11 mouse cellular contexts compared by ENCODE assay signal in genomic region chr10:78360290-78360711, GRCm38 (mm10). TPM values are rescaled to one million over a fixed set of nuclear protein-coding genes. Genes with fewer than 3 reads are reported as not detected.
DNase-seq lines count a peak whose midpoint lies in the region; ATAC-seq and TF ChIP-seq lines count a peak whose summit lies in the region.
"Had no signal": no experiment of that assay in that cellular context is flagged by ENCODE, and none has a peak within 500 bp of the region (broad histone marks: within the 10 kb centered on the region; RNA-seq: fewer than 3 reads in every experiment).

No protein-coding gene starts in this region.

- H3K36me3 ChIP-seq in kidney, embryonic 15.5 days, result no peaks in the 10 kb centered on the region
- H3K36me3 ChIP-seq in CH12.LX (replicated peaks in 1 of 2; ENCODE audit: control insufficient read depth in 1 of 2, insufficient read depth in 1 of 2, low read length in 1 of 2), result no peaks in the 10 kb centered on the region
- no peaks in the 10 kb centered on the region for H3K36me3 ChIP-seq in stomach, postnatal 0 days (ENCODE audit: control insufficient read depth, insufficient read depth, low read length)
- no peaks in the 10 kb centered on the region for H3K36me3 ChIP-seq in forebrain, embryonic 14.5 days (ENCODE audit: control insufficient read depth, insufficient read depth, low read length)
- H3K36me3 ChIP-seq: limb, embryonic 15.5 days had no signal

- no peak for ATAC-seq in kidney, embryonic 15.5 days (replicated peaks; ENCODE audit: low FRiP score)
- 0 out of 2 replicates have a peak, but pooled peaks have one; percentile 10 for ATAC-seq in erythroid progenitor cell, adult 5-6 weeks (replicated peaks; ENCODE audit: low FRiP score, poor library complexity, severe bottlenecking)
- no peak for ATAC-seq in stomach, postnatal 0 days (ENCODE audit: low FRiP score, low TSS enrichment)
- no peak for ATAC-seq in forebrain, embryonic 14.5 days

- no peak overlapping the region for H3K27ac ChIP-seq in kidney, embryonic 15.5 days
- no peak overlapping the region for H3K27ac ChIP-seq in CH12.LX (ENCODE audit: insufficient read depth, low read depth)
- H3K27ac ChIP-seq in stomach, postnatal 0 days (replicated peaks), result no peak overlapping the region
- H3K27ac ChIP-seq in forebrain, embryonic 14.5 days (ENCODE audit: low read depth, low read length), result no peak overlapping the region
- H3K27ac ChIP-seq: limb, embryonic 15.5 days had no signal

- no peak for TF ChIP-seq POLR2A in CH12.LX (IDR thresholded peaks at IDR 0.05; ENCODE audit: low read depth, low read length)

- no peak overlapping the region for H3K4me2 ChIP-seq in kidney, embryonic 15.5 days
- H3K4me2 ChIP-seq in CH12.LX (ENCODE audit: insufficient read depth, low read depth, poor library complexity, severe bottlenecking), result no peak overlapping the region
- no peak overlapping the region for H3K4me2 ChIP-seq in stomach, postnatal 0 days (replicated peaks; ENCODE audit: low read depth)
- no peak overlapping the region for H3K4me2 ChIP-seq in forebrain, embryonic 14.5 days (ENCODE audit: low read length)
- H3K4me2 ChIP-seq: limb, embryonic 15.5 days had no signal

- TF ChIP-seq RAD21 in CH12.LX (IDR thresholded peaks at IDR 0.05; ENCODE audit: low read depth, low read length), result no peak

- H3K9me3 ChIP-seq in kidney, embryonic 15.5 days (replicated peaks), result no peaks in the 10 kb centered on the region
- H3K9me3 ChIP-seq in CH12.LX (replicated peaks; ENCODE audit: low read length), result peaks cover 2% of the 10 kb centered on the region
- H3K9me3 ChIP-seq in stomach, postnatal 0 days (ENCODE audit: control insufficient read depth, low read length), result no peaks in the 10 kb centered on the region
- no peaks in the 10 kb centered on the region for H3K9me3 ChIP-seq in forebrain, embryonic 14.5 days (replicated peaks; ENCODE audit: control insufficient read depth, low read length)
- H3K9me3 ChIP-seq: limb, embryonic 15.5 days had no signal

- H3K4me1 ChIP-seq in kidney, embryonic 15.5 days, result peaks cover 10% of the 10 kb centered on the region
- H3K4me1 ChIP-seq in CH12.LX (ENCODE audit: control insufficient read depth in 1 of 2, insufficient read depth in 2 of 2), result peaks cover 4 to 49% of the 10 kb centered on the region in 2 experiments; a peak in 3 of 4 replicates
- no peaks in the 10 kb centered on the region for H3K4me1 ChIP-seq in stomach, postnatal 0 days (replicated peaks; ENCODE audit: control insufficient read depth, insufficient read depth)
- H3K4me1 ChIP-seq in forebrain, embryonic 14.5 days (ENCODE audit: control insufficient read depth, insufficient read depth, low read length), result no peaks in the 10 kb centered on the region

- H3K79me2 ChIP-seq in CH12.LX (replicated peaks; ENCODE audit: control insufficient read depth, extremely low read depth, insufficient read depth, poor library complexity, severe bottlenecking), result no peaks in the 10 kb centered on the region

- in situ Hi-C loops in CH12.LX (cut with MboI; ENCODE audit: low pct_ligation_motif_present, low pct_unique_long_range_greater_than_20kb, low sequenced_read_pairs), result no loop called here

- no peak for TF ChIP-seq CTCF in CH12.LX (conservative IDR thresholded peaks at IDR 0.05 in 1 of 2, IDR thresholded peaks at IDR 0.05 in 1 of 2; ENCODE audit: low read depth in 2 of 2, low read length in 2 of 2)
- TF ChIP-seq CTCF in stomach, postnatal 0 days (IDR thresholded peaks at IDR 0.05; ENCODE audit: low read depth), result no peak

- dilution Hi-C loops in CH12.LX (cut with MboI; ENCODE audit: extremely low pct_ligation_motif_present, extremely low pct_unique_long_range_greater_than_20kb, low sequenced_read_pairs), result no loop called here

- no peak overlapping the region for H3K4me3 ChIP-seq in kidney, embryonic 15.5 days (replicated peaks)
- no peak overlapping the region for H3K4me3 ChIP-seq in CH12.LX (replicated peaks in 1 of 3; ENCODE audit: low read depth in 2 of 3, low read length in 2 of 3, poor library complexity in 1 of 3)
- H3K4me3 ChIP-seq in stomach, postnatal 0 days (ENCODE audit: low read depth, low read length), result no peak overlapping the region
- H3K4me3 ChIP-seq in forebrain, embryonic 14.5 days (ENCODE audit: low read depth, low read length), result no peak overlapping the region
- H3K4me3 ChIP-seq: limb, embryonic 15.5 days; megakaryocyte, embryonic 14.5 days had no signal

- TF ChIP-seq EP300 in CH12.LX (IDR thresholded peaks at IDR 0.05; ENCODE audit: low read length), result no peak
- no peak for TF ChIP-seq EP300 in stomach, postnatal 0 days (optimal IDR thresholded peaks at IDR 0.05)

- WGBS in kidney, embryonic 15.5 days, result 69% methylated on average over 3 of the region's 3 CpGs
- WGBS in stomach, postnatal 0 days, result 46% methylated on average over 3 of the region's 3 CpGs
- WGBS in forebrain, embryonic 14.5 days, result 76% methylated on average over 3 of the region's 3 CpGs

- no peaks in the 10 kb centered on the region for H3K27me3 ChIP-seq in kidney, embryonic 15.5 days
- no peaks in the 10 kb centered on the region for H3K27me3 ChIP-seq in CH12.LX (replicated peaks)
- no peaks in the 10 kb centered on the region for H3K27me3 ChIP-seq in stomach, postnatal 0 days (ENCODE audit: control insufficient read depth, insufficient read depth, low read length)
- H3K27me3 ChIP-seq in forebrain, embryonic 14.5 days (replicated peaks; ENCODE audit: control insufficient read depth, insufficient read depth, low read length), result no peaks in the 10 kb centered on the region
- H3K27me3 ChIP-seq: limb, embryonic 15.5 days; megakaryocyte, embryonic 14.5 days had no signal

- no peak overlapping the region for H3K9ac ChIP-seq in kidney, embryonic 15.5 days
- no peak overlapping the region for H3K9ac ChIP-seq in CH12.LX (ENCODE audit: insufficient read depth, low read depth)
- H3K9ac ChIP-seq in stomach, postnatal 0 days (ENCODE audit: low read length), result no peak overlapping the region
- H3K9ac ChIP-seq in forebrain, embryonic 14.5 days (ENCODE audit: low read length), result no peak overlapping the region
- H3K9ac ChIP-seq: limb, embryonic 15.5 days had no signal

- DNase-seq in kidney, adult 11 months, result peak; percentile 30
- DNase-seq in CH12.LX (ENCODE audit: extremely low read depth), result peak; percentile 34
- DNase-seq in adrenal gland, postnatal 36 days, result peak; percentile 59 to 62
- no peak for DNase-seq in stomach, postnatal 0 days (ENCODE audit: low spot score)
- DNase-seq in forebrain, embryonic 14.5 days (ENCODE audit: low spot score), result no peak
- DNase-seq: kidney, postnatal 14 days had no signal

TF ChIP-seq in CH12.LX, 34 proteins besides CTCF, POLR2A, EP300 and RAD21:
- TF ChIP-seq ZKSCAN1 (IDR thresholded peaks at IDR 0.05; ENCODE audit: borderline replicate concordance, low read depth, low read length) (no peak), JUND (conservative IDR thresholded peaks at IDR 0.05; ENCODE audit: low read depth, low read length) (no peak), ZNF384 (IDR thresholded peaks at IDR 0.05; ENCODE audit: low read depth, low read length) (no peak), ZC3H11A (IDR thresholded peaks at IDR 0.05; ENCODE audit: low read depth, low read length) (no peak), NRF1 (IDR thresholded peaks at IDR 0.05; ENCODE audit: low read depth, low read length) (no peak), MAFK (IDR thresholded peaks at IDR 0.05; ENCODE audit: insufficient replicate concordance, low read length) (no peak), KAT2A (IDR thresholded peaks at IDR 0.05; ENCODE audit: insufficient replicate concordance, low read length) (no peak), TBP (conservative IDR thresholded peaks at IDR 0.05; ENCODE audit: low read depth, low read length) (no peak), USF1 (IDR thresholded peaks at IDR 0.05; ENCODE audit: low read depth, low read length) (no peak), ZMIZ1 (IDR thresholded peaks at IDR 0.05; ENCODE audit: low read depth, low read length) (no peak), TCF12 (IDR thresholded peaks at IDR 0.05; ENCODE audit: low read depth, low read length) (no peak), NELFE (IDR thresholded peaks at IDR 0.05; ENCODE audit: low read depth, low read length) (no peak), RCOR1 (conservative IDR thresholded peaks at IDR 0.05; ENCODE audit: low read depth, low read length) (no peak), CHD1 (IDR thresholded peaks at IDR 0.05; ENCODE audit: low read depth, low read length) (no peak), JUN (IDR thresholded peaks at IDR 0.05; ENCODE audit: insufficient read depth, low read depth, low read length) (no peak), MEF2A (IDR thresholded peaks at IDR 0.05; ENCODE audit: borderline replicate concordance, low read depth, low read length) (no peak), POLR2AphosphoS2 (IDR thresholded peaks at IDR 0.05; ENCODE audit: low read depth, low read length) (no peak), MAZ (IDR thresholded peaks at IDR 0.05; ENCODE audit: low read depth, low read length) (no peak)

RNA-seq across cellular contexts. Expression of gene Agpat3, which starts 8.0 kb away (rescaled TPM):
- polyA plus RNA-seq in kidney, embryonic 15.5 days (2015; fragmentation: Nextera tagmentation; extraction: Ambion mirVana), result 84.9 and 88.7 TPM in 2 replicates
- total RNA-seq in CH12.LX (2012; rRNA removed), result 49.4 and 63.1 TPM in 2 replicates
- total RNA-seq in CH12.LX (2014; rRNA removed), result 36.7 and 40.1 TPM in 2 replicates
- 67.2 and 70.0 TPM in 2 replicates for polyA plus RNA-seq in CH12.LX (2012; ENCODE audit: insufficient read length, low read depth)
- total RNA-seq in adrenal gland, postnatal 36 days (2021), result 100 to 1,000 TPM; 293 to 406 TPM
- 16.6 and 24.7 TPM in 2 replicates for total RNA-seq in erythroid progenitor cell, adult 5-6 weeks (2015; ENCODE audit: low replicate concordance)
- total RNA-seq in erythroid progenitor cell, adult 5-6 weeks (2017; ENCODE audit: low replicate concordance), result 10.5 and 14.0 TPM in 2 replicates
- polyA plus RNA-seq in stomach, postnatal 0 days (2015; fragmentation: Nextera tagmentation; extraction: Ambion mirVana), result 69.9 and 71.5 TPM in 2 replicates
- 46.0 and 63.2 TPM in 2 replicates for polyA plus RNA-seq in forebrain, embryonic 14.5 days (2014; fragmentation: Nextera tagmentation; extraction: Ambion mirVana)
- total RNA-seq: MEL had no signal

RNA-seq across cellular contexts. Expression of gene Rrp1, which starts 52.5 kb away (rescaled TPM):
- polyA plus RNA-seq in kidney, embryonic 15.5 days (2015; fragmentation: Nextera tagmentation; extraction: Ambion mirVana), result 287 and 316 TPM in 2 replicates
- total RNA-seq in CH12.LX (2012; rRNA removed) (189 and 203 TPM in 2 replicates), CH12.LX (2014; rRNA removed) (127 and 138 TPM in 2 replicates)
- 327 and 659 TPM in 2 replicates for polyA plus RNA-seq in CH12.LX (2012; ENCODE audit: insufficient read length, low read depth)
- 100 to 1,000 TPM; 243 to 258 TPM for total RNA-seq in adrenal gland, postnatal 36 days (2021)
- total RNA-seq in erythroid progenitor cell, adult 5-6 weeks (2015; ENCODE audit: low replicate concordance), result 23.1 and 56.2 TPM in 2 replicates
- total RNA-seq in erythroid progenitor cell, adult 5-6 weeks (2017; ENCODE audit: low replicate concordance), result 61.2 and 63.2 TPM in 2 replicates
- polyA plus RNA-seq in stomach, postnatal 0 days (2015; fragmentation: Nextera tagmentation; extraction: Ambion mirVana), result 148 TPM in 2 replicates
- polyA plus RNA-seq in forebrain, embryonic 14.5 days (2014; fragmentation: Nextera tagmentation; extraction: Ambion mirVana), result 251 and 315 TPM in 2 replicates

Comparison
In these comparisons a context has a peak if more than half of its experiments do, and no peak if none do; other contexts are left out.
1. DNase-seq: peak in kidney, adult 11 months (single experiment), CH12.LX (single experiment) and adrenal gland, postnatal 36 days (2 of 2); none in stomach, postnatal 0 days (single experiment) and forebrain, embryonic 14.5 days (single experiment).